Mouse (Mus musculus) adrenal gland, adult (tissue): ENCODE data around the gene Synrg.
A peak's percentile ranks its signal among the peaks of the same experiment; 100 is the strongest.

Experiments used
- DNase-seq, 2 experiments: peaks; one replicate each; pipeline ENCODE4 v3.0.0; 2022 to 2023; ENCODE audit warnings: low spot score in 1 of 2; ENCODE audit not compliant: inconsistent age in 2 of 2

The Synrg gene

DNA sequence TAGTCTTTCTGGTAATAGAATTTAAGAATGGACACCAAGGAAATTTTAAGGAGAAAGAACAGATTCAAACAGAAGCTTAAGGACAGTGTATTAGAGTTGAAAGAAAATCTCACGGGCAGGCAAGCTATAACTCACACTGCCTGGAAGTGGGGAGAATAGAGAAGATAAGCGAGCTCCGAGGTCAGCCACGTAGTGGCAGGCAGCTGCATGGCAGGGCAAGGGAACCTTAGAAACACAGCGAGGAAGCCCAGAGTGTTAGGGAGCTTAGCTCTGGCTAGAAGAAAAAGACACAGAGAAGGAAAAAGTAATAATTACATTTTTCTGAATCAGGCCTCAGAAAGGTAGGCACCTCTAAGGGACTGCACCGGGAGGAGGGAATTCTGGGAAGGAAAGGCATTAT, 15.8 kb downstream of the Synrg start:
- DNase-seq = peak; percentile 21 to 54

GRCm38 (mm10) chr11:83981338-83981737, 17.1 kb downstream of the Synrg start:
- no peak for DNase-seq

DNA sequence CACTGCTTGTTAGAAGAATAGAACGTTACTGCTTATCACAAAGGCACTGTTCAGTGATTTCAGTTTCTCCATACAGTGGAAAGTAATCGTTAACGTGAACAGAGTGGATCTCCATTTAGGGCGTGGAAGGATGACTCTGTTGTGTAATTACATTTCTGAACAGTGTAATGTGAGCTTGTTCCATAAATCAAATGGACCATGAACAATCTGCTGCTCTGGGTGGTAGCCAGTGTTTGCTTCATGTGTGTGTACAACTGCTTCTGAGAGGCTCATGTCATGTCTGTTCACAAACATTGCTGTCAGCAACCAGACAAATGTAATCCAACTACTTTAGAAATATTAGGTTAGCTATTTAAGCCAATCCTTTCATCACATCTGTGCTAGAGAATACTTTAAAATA, 27.5 kb downstream of the Synrg start:
- DNase-seq = no peak

GRCm38 (mm10) chr11:83993428-83993827, 29.2 kb downstream of the Synrg start:
- DNase-seq = no peak

DNA sequence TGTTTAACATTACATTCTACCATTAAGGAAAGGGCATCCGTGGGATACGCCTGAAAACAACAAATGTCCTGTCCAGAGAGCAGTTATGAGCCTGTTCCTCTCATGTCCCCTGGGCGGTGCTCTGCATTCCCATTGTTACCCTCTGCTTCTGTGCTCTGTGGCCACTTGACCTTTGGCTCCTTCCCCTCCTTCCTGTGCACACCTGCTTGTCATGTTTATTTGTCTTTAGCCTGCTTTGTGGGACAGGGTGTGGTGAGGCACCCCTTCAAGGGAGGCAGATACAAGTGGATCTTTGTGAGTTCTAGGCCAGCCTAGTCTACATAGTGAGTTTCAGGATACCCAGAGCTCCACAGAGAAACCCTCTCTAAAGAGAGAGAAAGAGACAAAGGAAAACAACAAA, 30.3 kb downstream of the Synrg start:
- no peak for DNase-seq

DNA sequence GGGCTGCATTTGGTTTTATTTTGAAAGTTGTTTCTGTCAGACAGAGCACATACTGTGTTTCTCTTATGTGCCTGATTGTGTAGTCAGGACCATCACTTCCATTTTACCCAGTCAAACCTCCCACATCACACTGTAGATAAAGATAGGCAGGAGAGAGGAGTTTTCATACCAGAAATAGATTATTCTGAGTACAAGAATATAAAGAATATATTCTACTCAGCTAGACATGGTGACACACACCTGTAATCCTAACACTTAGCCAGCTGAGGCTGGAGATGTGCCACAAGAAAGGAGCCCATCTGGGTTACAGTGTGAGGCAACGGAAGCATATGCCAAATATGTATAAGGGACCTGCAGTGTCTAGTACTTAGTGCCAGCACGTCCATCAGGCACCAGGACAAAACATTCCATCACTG, 31.3 kb downstream of the Synrg start:
- DNase-seq = no peak

DNA sequence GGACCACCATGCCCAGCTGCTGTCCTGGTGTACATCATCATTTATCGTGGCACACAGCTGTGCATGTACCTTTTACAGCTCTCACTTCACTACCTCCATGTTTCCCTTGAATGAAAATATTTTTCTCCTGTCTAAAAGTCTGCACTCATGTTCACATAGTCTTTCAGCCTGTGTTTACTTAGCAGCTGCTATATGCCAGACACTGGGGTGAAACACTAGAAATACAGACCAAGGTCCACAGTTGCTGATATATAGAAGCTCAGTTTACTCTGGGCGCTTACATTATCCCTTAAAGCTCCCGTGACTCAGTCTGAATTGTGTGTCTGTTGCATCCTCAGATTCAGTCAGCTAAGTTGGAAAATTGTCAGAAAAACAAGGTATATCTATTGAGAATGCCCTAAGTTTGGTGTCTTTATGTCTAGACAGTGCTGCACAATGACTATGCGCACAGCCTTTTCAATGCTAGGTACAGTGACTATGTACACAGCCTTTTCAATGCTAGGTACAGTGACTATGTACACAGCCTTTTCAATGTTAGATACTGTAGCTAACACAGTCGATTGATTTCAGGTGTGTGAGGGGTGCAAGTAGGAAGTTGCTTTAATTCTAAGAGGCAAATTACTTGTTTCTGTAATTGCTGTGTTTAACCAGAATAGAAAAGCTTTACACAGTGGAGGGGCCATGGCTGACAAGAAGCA, 33.1 kb downstream of the Synrg start:
- no peak for DNase-seq

GRCm38 (mm10) chr11:83998993-83999392, 34.8 kb downstream of the Synrg start:
- DNase-seq = no peak

DNA sequence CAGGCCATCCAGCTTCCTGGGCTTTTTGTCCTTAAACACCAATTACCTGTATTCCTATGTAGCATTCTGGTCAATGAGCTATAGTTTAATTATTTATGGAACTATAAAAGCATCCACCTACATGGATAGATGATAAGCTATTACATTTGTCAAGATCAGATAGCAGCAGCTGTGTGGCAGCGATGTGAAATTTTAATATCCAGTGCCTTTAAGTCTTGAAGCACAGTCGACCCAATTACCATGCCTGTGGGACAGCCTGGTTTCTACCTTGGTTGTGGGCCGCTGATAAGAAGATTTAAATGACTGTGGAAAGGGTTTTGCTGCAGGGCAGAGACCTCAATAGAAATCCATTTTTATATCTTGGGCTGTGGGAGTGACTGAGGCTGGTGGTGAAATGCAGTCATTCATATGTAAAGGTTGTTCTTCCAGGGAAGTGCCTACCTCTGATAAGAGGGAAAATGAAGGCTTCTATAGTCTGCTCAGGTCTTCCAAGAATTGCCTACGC, 35.2 kb downstream of the Synrg start:
- DNase-seq = no peak

GRCm38 (mm10) chr11:84001257-84001656, 37.0 kb downstream of the Synrg start:
- DNase-seq = no peak

DNA sequence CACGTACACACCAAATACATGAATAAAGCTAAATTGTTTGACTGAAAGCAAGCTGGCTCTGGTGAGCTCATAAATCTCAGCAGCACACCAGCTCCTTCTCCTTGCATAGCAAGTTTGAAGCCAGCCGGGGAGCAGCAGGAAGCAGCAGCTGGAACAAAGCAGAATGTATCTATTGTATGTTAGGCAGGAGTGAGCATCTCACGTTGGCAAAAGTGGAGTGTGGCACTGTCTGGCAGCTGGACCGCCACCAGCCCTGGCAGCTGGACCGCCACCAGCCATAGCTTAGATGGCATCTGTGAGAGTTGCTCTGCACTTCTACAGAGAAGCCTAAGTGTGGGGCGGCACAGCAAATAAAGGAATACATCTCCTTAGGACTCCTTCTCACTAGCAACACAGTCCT, 39.8 kb downstream of the Synrg start:
- DNase-seq = no peak

DNA sequence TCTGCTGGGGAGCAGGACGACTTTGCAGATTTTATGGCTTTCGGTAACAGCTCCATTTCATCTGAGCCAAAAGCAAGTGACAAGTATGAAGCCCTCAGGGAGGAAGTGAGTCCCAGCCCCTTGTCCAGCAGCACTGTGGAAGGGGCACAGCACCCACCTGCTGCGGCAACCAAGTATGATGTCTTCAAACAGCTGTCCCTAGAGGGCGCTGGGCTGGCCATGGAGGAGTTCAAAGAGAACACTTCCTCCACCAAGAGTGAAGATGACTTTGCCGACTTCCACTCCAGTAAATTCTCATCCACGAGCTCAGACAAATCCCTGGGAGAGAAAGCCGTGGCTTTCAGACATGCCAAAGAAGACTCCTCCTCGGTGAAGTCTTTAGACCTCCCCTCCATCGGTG, 44.8 kb downstream of the Synrg start:
- DNase-seq = no peak

DNA sequence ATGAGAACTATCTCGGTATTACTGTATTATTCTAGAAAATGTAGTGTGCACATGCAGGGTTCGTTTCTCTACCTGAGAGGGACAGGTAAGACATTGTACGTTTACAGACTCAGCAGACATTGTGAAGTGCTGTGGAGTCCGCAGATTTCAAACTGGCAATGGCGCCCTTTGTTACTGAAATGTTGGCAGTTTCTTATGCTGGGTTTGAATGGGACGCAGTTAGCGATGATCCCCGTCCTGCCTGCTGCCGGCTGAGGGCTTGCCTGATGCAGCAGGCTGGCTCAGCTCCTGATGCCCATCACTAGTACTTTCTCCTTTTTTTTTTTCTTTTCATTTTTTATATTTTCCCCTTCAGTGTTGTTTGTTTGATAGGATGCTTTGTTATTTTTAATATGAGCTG, 46.2 kb downstream of the Synrg start:
- DNase-seq = no peak

- DNase-seq = no peak
These were observed 46.8 kb downstream of the Synrg start for GRCm38 (mm10) chr11:84011050-84011449.

DNA sequence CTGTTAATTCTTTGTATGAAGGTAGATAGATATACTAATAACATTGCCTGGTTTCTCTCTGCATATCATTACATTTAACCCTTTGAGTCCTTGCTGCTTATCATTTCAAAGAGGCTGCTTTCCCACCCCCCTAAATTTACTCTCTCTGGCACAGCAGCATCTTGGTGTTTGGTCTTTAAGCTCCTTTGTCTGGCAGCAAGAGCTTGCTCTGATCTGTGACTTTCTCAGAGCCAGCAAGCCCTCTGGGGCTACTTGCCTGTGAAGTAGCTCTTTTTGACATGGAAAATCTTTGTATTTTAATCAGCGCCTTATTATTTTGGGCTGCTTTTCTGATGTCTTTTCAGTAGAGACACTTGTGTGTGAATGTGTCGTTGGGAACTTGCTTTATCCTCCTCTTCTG, 47.3 kb downstream of the Synrg start:
- no peak for DNase-seq

DNA sequence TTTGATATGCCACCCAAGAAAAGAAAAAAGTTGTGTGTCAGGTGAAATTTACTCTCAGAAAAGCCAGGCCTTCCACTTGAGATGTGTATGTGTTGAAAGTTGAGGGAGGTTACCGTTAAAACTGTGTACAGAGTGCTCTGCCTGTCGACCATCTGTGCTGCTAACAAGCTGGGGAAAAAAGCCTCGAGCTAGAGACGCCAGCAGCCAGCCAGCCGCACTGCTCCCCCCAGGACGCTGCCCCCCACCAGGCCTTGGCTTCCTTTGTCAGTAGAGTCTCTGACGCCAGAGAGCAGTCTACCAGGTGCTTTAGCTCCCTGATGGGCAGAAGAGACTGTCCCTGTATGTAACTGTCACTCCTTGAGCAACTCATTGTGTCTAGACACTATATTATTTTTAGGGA, 48.9 kb downstream of the Synrg start:
- DNase-seq = peak in 1 of 2 experiments; percentile 17

- DNase-seq = peak in 1 of 2 experiments; percentile 56
These were observed 52.0 kb downstream of the Synrg start for GRCm38 (mm10) chr11:84016147-84016809.

- no peak for DNase-seq
These were observed 52.7 kb downstream of the Synrg start for GRCm38 (mm10) chr11:84016810-84017508.

DNA sequence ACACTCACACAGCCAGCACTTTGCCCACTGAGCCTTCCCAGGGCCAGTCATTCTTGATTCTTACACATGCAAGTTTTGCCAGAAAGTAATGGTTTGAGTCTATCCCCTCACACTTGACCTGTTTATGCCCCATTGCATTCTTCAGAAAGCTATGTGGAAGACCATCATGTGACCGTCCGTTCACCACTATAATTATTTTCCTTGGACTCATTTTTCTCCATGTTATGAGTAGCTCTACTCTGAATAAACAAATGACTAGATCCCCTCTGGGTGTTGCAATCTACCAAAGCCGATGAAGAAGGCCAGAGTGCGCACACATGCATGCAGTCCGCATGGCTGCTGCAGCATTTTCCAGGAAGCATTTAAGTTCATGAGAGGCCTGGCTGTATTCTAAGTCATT, 63.0 kb downstream of the Synrg start:
- DNase-seq = no peak

DNA sequence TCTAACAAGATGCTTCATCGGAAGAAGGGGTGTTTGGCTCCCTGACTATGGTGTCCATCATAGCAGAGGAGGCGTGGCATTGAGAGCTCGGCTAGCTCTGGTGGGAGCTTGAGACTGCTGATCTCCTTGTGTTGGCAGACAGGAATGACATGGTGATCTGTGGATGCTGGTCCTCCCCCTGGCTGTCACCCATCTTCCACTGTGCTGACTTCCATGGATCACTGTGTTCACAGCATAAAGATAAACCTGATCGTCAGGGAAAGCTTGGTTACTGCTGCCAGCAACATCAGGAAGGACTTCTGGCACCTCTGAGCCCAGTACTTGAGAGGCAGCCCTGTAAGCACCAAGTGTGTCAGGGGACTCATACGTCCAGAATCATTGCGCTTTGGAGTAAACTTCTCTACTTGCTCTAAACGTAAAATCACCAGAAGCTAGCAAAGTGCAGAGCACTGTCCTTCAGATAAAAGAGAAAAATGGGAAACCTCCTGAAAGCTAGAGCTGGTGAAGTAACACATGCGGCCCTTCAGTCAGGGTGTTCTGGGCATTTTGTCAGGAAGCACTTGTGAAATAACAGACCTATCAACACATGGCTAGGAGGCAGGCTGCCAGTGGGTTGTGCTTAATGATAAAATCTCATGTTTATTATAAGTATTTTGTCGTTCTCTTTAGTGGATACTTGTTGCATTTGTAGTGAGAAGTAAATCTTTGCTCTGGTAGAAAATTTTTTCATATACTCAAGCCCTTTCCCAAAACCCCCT, 64.2 kb downstream of the Synrg start:
- DNase-seq = peak in 1 of 2 experiments; percentile 77

GRCm38 (mm10) chr11:84031971-84032370, 67.7 kb downstream of the Synrg start:
- DNase-seq = peak; percentile 81 to 93
